Mouse (Mus musculus) left cerebral cortex, postnatal 36 days (tissue): Measurements from ENCODE around the gene Npcd. TPM values are rescaled to one million over a fixed set of nuclear protein-coding genes. Genes with fewer than 3 reads are reported as not detected.

ENCODE experiments used
- DNase-seq, 2 experiments: peaks; one replicate each; pipeline ENCODE4 v3.0.0; 2021 to 2022; ENCODE audit warnings: low spot score in 2 of 2, mixed read lengths in 1 of 2
- intact Hi-C: fragments of 180-260 bp; cut with DNase I; formaldehyde crosslinking; loops from one replicate; pipeline ENCODE4 v1.15.1; 2025
- total RNA-seq, 2 experiments: library from RNA; stranded (reverse); gene quantifications; 2 replicates each; pipeline ENCODE4 v1.2.3; 2021

Npcd gene
- total RNA-seq, 2 experiments from 2014 or later: 17.3 to 19.1 TPM

DNA sequence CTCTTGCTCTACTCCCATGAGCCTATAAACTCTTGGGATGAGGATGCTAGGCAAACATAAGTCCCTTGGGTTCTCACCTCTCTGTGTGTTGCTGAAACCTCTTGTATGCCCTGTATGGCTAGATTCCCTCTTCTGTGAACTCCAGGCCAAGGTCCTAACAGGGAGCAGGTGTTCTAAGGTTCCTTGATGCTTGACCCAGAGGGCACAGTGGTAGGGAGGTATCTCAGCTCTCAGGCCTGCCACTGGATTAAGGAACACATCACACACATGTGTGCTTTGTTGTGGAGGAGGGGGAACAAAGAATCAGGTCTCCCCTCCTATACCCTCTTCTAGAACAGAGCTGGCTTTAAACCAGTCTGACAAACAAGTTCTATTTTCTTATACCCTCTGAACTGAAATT is 56.3 kb downstream of the Npcd start, which contains the start of gene Dnal4:
TSS of gene Dnal4 (minus strand) at position 101 of the 400 bp plus-strand sequence.
- DNase-seq: no peak
- intact Hi-C loops: no loop called here

DNA sequence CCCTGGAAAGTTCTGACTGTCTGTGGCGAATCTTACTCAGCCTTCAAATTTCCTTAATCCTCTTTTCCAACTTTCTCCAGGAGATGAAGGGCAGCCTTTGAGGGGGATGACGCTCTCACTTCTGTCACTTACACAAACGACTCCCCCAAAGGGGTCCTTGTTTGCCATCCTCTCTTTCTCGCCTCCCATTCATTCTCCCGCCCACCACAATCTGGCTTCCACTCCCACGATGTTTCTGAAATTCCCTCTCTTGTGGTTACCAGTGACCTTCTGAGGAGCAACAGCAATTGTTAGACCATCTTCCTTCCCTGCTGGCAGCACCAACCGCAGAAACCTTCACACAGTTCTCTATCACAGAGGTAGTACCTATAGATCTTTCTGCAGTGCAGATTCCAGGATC is 58.4 kb downstream of the Npcd start:
- intact Hi-C loops: no loop called here
- peak in 1 of 2 experiments; percentile 64 for DNase-seq

DNA sequence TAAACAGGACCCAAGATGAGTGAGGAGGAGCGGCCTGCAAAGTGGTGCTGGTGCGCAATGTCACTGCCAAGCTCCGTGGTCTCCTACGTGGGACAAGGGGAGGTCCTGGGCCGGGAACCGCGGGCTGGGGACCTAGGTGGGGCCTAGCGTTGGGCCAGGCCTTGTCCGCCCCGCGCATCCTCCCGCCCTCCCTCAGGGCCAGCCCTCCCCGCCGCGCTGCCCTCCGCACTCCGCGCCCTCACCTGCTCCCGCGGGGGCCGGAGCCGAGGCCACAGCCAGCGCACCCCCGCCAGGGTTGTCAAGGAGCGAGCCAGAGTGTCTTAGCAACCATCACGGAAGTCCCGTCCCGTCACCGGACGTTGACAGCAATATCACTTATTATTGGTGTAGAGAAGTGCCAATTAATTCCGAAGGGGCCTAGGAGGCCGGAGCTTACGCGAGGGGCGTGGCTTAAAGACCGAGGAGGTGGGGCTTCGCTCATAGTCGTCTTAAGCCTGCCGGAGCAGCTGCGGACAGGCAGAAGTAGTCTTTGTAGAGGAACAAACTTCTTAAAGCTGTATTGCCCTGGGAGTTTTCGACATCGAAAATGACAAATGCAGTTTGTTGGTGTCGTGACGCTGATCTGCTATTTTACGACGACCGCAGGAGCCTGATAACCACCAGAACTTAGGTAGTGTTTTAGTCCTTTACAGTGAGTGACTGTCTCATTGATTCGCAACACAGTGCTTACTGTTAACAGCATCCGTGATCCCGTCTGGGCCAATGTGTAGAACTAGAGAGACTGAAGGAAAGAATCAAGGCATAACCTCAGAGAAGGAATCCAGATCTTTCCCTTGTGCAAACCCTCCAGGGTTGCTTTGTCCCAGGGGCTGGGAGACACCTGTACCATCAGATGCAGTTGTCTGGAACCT is 59.7 kb downstream of the Npcd start:
- intact Hi-C loops: no loop called here
- DNase-seq: peak; percentile 91 to 95

DNA sequence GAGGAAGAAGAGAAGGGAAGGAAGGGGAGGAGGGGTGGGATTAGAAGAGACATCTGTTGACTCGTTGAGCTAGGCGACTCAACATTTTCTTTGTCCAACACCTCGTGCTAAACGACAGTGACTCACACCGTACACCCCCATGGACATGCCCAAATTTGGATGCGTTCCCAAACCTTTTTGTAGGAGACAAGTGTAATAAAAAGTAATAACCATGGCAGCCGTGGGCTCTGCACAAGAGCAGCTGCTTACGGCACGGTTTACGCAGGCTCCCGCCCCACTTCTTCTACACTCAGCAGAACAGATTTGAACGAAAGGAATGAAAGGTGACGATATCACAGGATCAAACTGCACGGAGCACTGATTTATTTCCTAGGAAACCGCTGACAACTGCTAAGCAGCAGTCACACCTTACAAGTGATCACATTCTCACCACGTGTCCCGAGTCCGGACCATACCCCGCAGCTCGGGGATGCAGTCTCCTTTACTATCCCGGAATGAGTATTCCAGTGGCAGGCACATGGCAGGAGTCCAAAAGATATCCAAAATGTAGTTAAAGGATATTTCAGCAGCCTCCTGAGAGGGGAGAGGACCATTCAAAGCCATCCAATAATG is 63.3 kb downstream of the Npcd start:
- peak in 1 of 2 experiments; percentile 63 for DNase-seq
- intact Hi-C loops: loop anchor here (2.0 kb wide), 1 partner anchor 64 kb away; the partner anchor contains the start of genes Cbx6 and Npcd

DNA sequence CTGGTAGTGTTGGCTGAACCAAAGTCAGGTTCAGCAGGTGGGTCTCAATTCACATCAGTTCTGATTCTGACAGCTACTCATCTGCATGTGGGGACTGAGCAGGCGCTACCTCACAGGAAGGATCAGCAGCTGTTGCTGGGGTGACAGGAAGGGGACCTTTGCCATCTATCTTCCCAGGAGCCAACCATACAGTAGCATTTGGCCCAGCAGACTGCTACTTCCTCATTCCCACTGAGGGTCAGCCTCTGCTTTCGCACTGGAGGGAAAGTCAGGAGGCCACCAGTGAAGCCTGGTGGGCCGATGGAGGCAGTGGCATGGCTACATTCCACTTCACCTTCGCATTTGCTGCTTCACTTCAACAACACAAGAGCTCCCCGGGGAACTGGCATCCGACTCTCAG is 65.7 kb downstream of the Npcd start:
- no peak for DNase-seq
- intact Hi-C loops: loop anchor here (10.0 kb wide), 1 partner anchor 246 kb away; the partner anchor contains the start of gene Pdgfb

DNA sequence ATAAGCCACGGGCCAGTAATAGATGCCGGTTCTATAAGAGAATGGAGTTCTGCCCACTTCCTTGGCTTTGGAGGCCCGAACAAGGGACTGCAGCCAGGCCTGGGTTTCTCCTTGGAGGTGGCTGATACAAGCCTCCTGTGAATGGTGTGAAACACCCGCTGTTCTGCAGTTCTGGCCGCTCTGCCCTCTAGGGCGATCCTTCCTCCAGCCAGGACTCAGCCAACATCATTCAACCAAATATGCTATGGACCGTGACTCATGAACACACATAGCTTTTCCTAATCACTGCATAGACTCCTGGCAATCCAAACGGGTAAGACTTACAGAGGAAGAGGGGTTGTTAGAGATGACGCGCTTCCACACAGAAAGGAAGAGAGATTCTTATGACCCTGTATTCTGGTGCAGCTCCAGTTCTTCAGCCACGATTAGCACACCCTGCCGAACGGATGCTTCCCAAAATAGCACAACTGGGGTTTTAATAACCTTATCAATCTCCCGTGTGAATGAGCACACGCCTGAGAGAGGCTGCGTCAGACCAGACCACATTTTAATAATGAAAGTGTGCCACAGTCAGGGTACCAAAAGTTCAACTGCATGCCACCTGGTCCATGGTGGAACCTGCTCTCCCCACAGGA is 66.6 kb downstream of the Npcd start:
- no peak for DNase-seq
- intact Hi-C loops: loop anchor here (10.0 kb wide), 1 partner anchor 247 kb away; the partner anchor contains the start of gene Pdgfb

DNA sequence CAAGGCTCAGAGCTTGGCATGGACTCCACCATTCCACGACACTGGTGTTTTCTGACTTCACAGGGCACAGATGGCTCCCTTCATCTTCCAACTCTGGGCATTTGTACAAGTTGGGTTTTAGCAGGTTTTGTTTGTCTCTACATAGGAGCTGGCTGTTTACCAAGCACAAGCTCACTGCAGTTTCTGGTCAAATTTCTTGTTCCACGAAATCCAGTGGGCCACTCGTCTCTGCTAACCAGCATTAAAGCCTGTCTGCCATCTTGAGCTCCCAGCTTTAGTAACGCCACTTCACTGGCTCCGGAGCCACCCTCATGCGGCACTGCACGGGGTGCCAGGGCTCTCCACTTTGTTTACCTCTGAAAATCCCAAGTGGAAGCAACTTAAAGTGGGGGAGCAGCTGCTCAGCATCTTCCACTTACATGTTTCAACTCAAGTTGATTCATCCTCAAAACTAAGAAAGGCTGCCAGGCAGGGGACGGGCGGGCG is 67.4 kb downstream of the Npcd start:
- peak in 1 of 2 experiments; percentile 69 for DNase-seq
- intact Hi-C loops: loop anchor here (10.0 kb wide), 1 partner anchor 248 kb away; the partner anchor contains the start of gene Pdgfb

DNA sequence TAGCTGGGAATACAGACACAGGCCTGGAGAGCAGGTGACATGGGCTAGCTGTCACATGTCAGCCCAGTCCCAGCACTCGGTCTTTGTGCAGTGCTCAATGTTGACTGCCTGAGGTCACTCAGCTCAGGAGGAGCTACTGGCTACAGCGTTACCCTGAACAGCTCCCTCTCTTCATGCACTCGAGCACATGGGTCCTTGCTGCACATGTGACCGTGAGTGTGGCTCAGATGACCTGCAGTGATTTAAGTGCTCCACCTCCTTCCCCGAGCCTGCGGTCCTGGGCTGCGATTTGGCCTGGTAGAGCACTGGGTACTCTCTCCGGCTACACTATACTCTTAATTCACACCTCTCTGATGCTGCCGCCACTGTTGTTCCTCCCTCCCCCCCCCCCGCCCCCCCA is 67.9 kb downstream of the Npcd start:
- DNase-seq: no peak

DNA sequence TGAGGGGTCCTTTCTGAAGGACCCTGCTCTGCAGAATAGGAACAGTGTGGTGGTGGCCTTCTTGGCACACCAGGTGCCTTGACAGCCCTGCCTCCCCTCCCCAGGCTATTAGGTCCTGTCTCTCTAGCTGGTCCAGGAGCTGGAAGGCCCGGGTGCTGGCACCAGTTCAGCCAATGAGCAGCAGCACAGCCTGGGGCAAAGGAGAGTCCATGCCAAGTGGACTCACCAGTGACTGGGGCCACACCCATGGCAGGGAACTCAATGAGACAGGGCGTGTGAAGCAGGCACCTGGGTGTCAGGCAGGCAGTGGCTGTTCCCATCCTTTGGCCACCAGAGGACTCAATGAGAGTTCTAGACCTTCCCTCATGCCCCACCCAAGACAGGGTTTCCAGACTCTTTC is 68.7 kb downstream of the Npcd start:
- intact Hi-C loops: loop anchor here (2.0 to 10.0 kb wide), 2 partner anchors 31 to 249 kb away; partner anchors contain the start of gene Pdgfb
- no peak for DNase-seq

More for the DNA sequence above, 67.9 kb downstream of the Npcd start:
- intact Hi-C loops: loop anchor here (10.0 kb wide), 1 partner anchor 249 kb away; the partner anchor contains the start of gene Pdgfb

DNA sequence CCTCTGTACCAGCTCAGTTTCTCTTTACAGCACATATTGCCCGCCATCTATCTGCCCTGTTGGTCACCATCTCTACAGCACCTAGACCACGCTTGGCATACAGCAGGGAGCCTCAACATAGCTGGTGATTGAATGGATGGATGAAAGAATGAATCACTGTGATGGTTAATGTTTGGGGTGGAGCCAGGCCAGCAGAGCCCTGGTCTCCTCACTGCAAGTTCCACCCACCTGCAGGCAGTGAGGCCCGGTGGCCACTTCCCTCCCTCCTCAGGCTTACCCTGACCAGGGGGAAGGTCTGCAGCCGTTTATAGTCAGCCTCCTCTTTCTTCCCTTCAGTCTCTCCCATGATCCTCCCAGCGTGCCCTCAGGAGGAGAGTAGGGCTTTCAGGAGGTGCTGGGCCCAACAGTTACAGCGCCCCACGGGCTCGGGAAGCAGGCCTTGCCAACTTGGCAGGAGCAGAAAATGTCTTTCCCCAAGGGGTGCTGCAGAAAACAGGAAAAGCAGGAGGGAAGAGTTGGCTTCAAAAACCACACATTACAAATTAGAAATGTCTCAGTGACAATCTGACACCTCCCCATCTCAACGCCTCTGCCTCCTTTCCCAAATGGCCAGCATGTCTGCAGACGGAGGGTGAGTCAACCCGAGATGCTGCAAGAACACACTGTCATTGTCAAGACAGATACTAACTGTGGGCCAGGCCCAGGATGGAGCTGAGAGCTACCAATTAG is 69.3 kb downstream of the Npcd start:
- intact Hi-C loops: loop anchor here (2.0 to 10.0 kb wide), 2 partner anchors 32 to 250 kb away; partner anchors contain the start of gene Pdgfb

DNA sequence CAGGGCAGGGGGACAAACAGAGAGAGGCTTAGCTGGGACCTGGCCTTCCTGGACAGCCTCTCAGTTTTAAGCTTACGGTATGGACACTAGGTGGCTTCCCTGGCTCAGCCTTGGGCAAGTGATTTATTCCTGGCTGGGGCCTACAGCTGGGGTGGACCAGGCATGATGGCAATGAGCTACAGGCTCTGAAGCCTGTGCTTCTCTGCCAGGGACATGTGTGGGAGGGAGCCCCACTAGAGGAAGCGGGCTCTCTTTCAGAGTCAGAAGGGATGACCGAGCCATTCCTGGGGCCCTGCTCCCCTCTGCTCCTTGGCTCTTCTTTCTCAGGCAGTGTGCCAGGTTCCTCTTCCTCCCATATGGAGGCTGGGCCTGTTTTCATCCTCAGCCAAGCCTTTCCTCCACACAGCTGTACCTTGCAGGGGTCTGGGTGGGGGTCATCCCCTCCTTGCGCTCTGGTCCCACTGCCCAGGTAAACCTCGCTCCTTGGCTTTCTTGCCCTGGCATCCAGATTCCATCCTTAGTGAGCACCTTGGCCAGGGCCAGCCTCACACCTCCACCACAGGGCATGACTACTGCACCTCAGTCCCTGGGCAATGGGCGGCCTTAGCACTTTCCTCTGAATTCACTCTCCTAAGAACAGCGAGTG is 70.3 kb downstream of the Npcd start:
- intact Hi-C loops: loop anchor here (2.0 to 10.0 kb wide), 2 partner anchors 33 to 251 kb away; partner anchors contain the start of gene Pdgfb
- peak in 1 of 2 experiments; percentile 67 for DNase-seq

More for the DNA sequence above, 69.3 kb downstream of the Npcd start:
- DNase-seq: peak; percentile 77 to 82

DNA sequence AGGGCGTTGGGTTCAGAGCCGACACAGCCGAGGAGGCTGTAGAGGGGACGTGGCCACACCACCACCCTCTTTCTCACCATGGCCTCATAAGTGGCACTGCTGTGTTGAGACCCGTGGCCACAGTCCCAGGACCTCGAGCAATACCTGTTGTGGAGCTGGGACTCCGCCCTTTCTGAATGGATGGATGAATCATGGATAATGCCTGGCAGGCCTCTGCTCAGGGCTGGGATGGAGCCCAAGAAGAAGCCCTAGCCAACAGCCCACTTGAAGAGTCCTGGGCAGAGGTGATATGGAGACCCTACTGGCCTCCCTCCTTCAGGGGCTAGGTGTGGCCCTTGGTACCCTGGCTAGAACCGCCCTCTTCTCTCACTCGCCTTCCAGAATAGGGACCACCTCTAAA is 71.0 kb downstream of the Npcd start:
- intact Hi-C loops: loop anchor here (10.0 kb wide), 1 partner anchor 252 kb away; the partner anchor contains the start of gene Pdgfb
- DNase-seq: no peak

DNA sequence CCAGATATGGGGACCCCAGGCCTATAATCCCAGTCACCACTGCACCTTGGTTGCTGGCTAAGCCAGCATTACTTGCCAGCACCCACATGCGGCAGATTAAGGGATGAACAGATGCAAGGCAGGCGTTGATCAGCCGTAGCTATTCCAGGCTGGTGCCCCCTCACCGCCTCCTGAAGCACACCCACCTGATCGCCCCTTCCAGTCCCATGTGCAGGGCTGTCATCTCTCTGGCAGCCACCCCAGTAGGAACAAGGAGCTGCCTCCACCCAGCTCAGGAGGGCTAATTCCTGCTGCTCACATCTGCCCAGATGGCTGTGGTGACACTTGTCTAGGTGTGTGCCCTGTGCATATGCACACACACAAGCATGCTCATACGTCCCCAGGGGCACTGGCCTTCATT is 73.1 kb downstream of the Npcd start:
- DNase-seq: peak; percentile 57 to 61
- intact Hi-C loops: loop anchor here (10.0 kb wide), 1 partner anchor 254 kb away; the partner anchor contains the start of gene Pdgfb

DNA sequence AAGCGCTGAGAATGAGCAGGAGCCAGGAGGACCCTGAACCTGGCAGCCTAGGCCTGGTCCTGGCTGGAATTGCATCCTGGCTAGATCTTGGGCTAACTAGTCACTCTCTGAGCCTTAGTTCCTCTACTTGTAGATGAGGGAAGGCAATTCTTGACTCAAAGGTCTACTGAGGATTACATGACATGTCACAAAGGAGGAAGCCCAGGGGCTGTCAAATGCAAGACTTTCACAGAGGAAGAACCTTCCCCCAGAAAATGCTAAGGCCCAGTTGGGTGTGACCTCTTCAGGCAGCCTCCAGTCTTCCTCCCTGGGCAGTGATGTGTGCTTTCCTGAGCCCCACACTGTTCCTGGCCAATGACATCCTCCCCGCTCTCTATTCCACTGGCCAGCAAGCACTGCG is 76.9 kb downstream of the Npcd start:
- DNase-seq: no peak
- intact Hi-C loops: loop anchor here (10.0 kb wide), 1 partner anchor 128 kb away; no protein-coding TSS in a partner anchor

DNA sequence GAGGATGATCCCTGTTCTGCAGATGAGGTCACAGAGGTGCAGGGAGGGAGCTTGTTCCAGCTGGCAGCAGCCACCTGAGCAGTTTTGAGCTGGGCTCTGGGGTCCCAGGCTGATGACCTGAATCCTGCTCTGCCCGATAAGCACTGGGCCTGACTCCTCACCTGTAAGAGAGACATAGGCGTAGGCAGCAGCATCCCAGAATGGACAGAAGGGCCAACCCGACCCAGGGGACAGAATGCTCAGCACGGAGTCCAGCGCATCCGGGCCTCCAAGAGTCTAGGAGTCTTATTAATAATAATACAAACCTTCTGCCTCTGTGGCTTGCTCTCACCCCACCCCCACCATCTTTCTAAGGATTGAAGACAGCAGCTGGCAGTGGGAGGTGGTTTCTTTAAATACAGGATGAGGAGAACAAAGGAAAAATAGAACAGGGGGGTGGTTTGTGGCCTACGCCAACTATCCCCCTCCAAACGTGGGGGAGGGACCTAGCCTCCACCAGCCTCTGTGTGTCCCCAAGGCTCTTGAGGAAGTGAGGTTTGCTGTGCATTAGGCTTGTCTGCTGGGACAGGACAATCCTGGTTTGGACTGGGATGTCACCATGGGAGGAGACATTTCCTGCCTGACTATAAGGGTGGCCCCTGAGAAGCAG is 77.9 kb downstream of the Npcd start:
- DNase-seq: peak; percentile 62 to 64
- intact Hi-C loops: loop anchor here (10.0 kb wide), 1 partner anchor 129 kb away; no protein-coding TSS in a partner anchor

DNA sequence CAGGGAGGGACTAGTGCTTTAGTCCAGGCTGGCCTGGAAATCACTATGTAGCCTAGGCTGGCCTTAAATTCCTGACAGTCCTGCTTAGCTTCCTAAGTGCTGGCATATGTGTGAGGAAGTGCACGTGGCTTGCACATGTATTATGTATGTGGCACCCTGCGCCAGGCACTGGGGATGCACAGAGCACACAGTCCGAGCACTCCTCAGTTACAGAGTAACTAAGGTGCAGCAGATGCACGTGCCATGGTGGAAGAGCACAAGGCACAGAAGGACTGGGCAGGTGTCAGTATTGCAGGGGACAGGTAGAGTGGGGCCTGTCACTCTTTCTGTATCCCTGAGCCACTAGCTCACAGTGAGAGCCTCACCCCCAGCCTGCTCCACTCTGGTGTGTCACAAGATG is 78.9 kb downstream of the Npcd start:
- DNase-seq: no peak

DNA sequence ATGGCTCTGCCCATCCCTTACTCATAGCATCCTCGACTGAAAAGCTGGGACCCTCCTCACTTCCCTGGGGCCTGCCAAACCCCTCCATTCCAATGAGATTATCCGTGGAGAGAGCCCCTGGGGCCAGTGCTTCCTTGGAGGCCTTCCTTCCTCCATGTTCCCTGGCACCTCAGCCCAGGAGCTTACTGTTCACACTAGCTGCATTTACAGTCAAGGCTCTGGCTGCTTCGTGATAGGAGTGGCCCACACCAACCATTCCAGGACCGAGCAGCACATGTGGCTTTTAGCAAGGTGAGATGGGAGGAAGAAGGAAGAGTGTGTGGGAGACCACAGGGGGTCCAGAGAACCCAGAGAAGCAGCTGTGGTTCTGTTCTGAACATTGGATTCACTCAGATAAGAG is 80.2 kb downstream of the Npcd start:
- intact Hi-C loops: loop anchor here (2.0 to 10.0 kb wide), 5 partner anchors 73 to 328 kb away; no protein-coding TSS in a partner anchor

More for the DNA sequence above, 78.9 kb downstream of the Npcd start:
- intact Hi-C loops: loop anchor here (10.0 kb wide), 1 partner anchor 130 kb away; no protein-coding TSS in a partner anchor

More for the DNA sequence above, 80.2 kb downstream of the Npcd start:
- no peak for DNase-seq
